Mouse (Mus musculus): ENCODE results near the gene Bcdin3d. TPM values are rescaled to one million over a fixed set of nuclear protein-coding genes. Genes with fewer than 3 reads are reported as not detected.
A peak's percentile ranks its signal among the peaks of the same experiment; 100 is the strongest.
"Not testable (repeated sequence)": the region's sequence is repeated elsewhere in the genome, so short reads cannot be mapped to it uniquely, and the experiment has no call there.

The Bcdin3d gene
- total RNA-seq, 2 experiments from 2014 or later = 3.2 to 3.4 TPM

GRCm38 (mm10) chr15:99446136-99446535 lies 28.4 kb downstream of the Bcdin3d start:
- intact Hi-C loops (cut with DNase I); DNase-seq: not testable (repeated sequence)

DNA sequence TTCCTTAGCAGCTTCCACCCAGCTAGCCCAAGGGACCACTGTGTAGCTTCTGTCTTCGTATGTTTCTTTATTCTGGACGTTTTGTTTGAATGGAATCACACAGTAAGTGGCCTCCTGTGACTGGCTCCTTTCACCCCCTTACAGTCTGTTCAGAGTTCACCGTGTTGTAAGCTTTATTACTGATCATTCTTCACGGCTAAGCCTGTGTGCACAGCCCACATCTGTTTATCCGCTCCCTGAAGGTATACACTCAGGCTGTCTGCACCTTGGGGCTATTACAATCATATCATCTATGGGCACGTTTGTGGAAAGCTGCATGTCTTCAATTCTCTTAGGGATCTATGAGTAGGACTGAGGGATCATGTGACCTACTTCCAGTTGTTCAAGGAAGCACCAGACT lies 29.0 kb downstream of the Bcdin3d start:
- intact Hi-C loops (cut with DNase I) = no loop called here
- DNase-seq = no peak

DNA sequence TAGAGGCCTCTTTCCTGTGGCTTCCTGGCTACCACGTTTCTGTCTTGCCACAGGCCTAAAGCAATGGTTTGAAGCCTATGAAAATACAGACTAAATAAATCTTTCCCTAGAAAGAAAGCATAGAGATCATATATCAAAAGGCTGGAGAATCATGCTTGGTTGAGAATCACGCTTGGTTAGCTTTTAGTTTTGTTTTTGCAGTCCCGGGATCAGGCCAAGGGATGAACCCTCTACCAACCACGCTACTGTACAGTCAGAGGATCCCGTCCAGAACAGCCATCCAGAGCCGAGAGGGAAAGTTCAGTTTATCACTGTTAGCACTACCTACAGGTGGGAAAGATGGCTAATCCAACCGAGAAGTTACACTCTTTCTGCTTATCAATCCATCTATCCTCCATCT lies 32.2 kb downstream of the Bcdin3d start:
- no peak for DNase-seq
- intact Hi-C loops (cut with DNase I) = no loop called here

DNA sequence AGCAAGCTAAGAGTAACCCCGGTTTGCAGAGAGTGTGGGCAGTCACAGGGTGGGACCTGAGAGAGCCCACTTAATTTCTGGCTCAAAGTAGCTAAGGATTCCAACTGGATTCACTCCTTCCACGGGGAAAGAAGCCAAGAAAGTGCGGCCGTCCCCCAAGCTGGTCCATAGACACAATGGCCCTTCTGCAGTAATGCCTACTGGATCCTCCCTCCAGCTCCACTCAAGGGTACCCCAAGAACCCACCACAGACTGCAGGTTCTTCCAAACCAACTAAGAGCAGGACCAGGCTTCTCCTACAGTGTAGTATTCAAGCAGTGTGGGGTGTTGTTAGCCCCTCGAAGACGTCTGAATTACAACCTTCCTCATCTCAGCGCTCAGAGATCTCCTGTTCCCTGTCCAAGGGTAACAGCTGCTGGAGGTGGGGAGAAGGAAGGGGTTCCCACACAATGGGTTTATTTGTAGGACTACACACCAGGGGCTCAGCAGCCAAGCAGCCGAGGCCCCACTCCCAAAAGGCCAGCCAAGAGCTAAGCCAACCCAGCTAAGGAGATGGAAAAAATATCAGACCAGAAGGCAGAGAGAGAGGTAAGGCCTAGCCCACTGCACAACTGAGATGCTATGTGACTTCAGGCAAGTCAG lies 33.6 kb downstream of the Bcdin3d start:
- intact Hi-C loops (cut with DNase I) = no loop called here
- no peak for DNase-seq

GRCm38 (mm10) chr15:99440112-99440815 lies 34.3 kb downstream of the Bcdin3d start:
- intact Hi-C loops (cut with DNase I) = no loop called here
- DNase-seq = peak in 1 of 2 experiments; percentile 32

- DNase-seq = no peak
- intact Hi-C loops (cut with DNase I) = no loop called here
Measured at GRCm38 (mm10) chr15:99438966-99439698, 35.4 kb downstream of the Bcdin3d start.

GRCm38 (mm10) chr15:99433913-99434312 lies 40.6 kb downstream of the Bcdin3d start:
- intact Hi-C loops (cut with DNase I) = no loop called here
- DNase-seq = no peak

GRCm38 (mm10) chr15:99433081-99433718 lies 41.3 kb downstream of the Bcdin3d start:
- intact Hi-C loops (cut with DNase I) = no loop called here
- DNase-seq = no peak

- peak in 1 of 2 experiments; percentile 31 for DNase-seq
- intact Hi-C loops (cut with DNase I) = no loop called here
Measured at GRCm38 (mm10) chr15:99431967-99432366, 42.6 kb downstream of the Bcdin3d start.

DNA sequence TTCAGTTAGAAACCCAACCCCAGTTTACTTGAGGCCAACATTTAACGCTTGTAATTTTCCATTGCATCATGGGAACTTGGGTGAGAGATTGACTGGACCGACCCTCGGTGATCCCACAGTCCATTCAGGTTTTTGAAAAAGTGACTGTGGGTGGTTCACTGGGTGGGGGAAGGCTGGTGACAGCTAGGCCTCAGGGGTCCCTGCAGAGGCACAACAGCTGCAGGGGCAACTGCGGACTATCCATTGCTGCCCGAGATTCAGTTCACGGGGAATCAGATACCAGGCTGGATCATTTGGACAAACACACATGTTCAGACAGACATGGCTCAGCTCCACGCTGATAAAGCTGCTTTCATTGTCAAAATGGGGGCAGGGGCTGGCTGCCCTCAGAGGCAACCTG lies 43.0 kb downstream of the Bcdin3d start:
- no peak for DNase-seq
- intact Hi-C loops (cut with DNase I) = no loop called here

- intact Hi-C loops (cut with DNase I) = no loop called here
- DNase-seq = no peak
Measured at GRCm38 (mm10) chr15:99431063-99431462, 43.5 kb downstream of the Bcdin3d start.

DNA sequence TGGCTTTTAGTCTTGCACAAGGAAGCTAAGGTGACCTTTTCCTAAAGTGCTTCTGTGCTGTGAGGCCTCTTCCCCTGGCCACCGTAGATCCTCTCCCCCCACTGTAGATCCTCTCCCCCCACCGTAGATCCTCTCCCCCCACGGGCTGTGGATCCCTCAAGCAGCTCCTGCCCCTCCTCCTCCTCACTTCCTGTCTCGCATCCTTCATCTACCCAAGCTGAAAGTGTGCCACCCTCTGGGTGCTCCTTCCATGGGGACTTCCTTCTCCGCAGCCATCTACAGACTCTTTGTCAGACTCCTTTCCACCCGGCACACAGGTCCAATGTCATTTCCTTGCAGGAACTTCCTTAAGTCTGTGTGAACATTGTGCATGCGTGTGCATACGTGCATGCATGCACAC lies 44.1 kb downstream of the Bcdin3d start:
- no peak for DNase-seq
- intact Hi-C loops (cut with DNase I) = no loop called here

DNA sequence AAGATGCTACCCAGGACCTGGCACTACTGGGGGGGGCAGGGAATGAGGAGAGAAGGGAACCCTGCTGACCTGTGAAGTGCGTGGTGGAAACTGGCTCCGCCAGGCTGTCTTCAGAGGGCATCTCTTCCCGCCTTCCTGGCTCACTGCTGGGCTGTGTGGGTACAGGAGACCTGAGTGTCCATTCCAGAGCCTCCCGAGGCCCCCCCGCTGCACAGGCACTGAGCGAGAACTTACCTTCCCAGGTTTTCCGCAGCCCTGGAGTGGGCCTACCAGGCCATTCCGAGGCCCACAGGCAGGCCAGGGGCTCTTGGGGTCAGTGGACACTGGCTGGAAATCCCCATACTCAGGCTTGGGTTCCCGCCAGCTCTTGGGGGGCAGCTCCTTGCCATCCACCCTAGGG lies 50.6 kb downstream of the Bcdin3d start:
- intact Hi-C loops (cut with DNase I) = no loop called here
- DNase-seq = no peak

GRCm38 (mm10) chr15:99423131-99423530 lies 51.4 kb downstream of the Bcdin3d start:
- no peak for DNase-seq
- intact Hi-C loops (cut with DNase I) = no loop called here

DNA sequence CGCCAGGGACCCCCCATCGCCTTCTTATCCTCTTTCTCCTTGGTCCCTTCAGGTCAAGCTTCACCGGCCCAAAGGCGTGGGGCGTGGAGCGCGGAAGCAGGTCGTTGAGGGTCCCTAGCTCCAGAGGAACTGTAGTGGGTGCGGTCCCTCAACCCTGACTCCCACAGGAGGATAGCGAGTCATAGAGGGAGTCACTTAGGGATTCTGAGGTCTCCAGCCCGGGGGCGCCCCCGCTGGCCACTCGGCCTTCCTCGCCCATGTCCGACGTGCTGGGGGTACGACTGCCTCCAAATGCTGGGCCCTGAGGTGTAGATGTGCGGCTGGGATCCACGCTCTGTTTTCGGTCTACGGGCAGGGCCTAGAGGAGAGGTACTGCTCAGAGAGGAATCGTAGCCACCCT lies 52.0 kb downstream of the Bcdin3d start:
- DNase-seq = no peak
- intact Hi-C loops (cut with DNase I) = no loop called here

DNA sequence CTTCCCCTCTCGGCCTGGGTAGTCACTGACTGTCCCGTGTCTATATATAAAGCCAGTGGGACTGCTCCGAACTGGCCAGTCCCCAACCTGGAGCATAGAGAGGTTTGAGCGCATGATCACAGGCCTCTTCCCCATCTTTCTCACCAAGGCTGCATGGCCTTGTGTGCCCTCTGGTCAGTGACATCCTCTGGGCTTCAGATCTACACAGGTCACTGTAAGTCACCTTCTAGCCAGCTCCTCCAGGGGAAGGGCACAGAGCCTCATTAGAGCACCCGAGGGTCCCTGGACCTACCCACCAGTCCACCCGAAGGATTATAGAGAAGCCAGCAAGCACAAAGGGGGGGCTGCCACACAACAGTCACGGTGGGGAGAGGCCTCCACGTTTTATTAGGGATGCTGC lies 52.9 kb downstream of the Bcdin3d start:
- no peak for DNase-seq
- intact Hi-C loops (cut with DNase I) = no loop called here

- DNase-seq = no peak
- intact Hi-C loops (cut with DNase I) = no loop called here
Measured at GRCm38 (mm10) chr15:99421152-99421551, 53.4 kb downstream of the Bcdin3d start.

DNA sequence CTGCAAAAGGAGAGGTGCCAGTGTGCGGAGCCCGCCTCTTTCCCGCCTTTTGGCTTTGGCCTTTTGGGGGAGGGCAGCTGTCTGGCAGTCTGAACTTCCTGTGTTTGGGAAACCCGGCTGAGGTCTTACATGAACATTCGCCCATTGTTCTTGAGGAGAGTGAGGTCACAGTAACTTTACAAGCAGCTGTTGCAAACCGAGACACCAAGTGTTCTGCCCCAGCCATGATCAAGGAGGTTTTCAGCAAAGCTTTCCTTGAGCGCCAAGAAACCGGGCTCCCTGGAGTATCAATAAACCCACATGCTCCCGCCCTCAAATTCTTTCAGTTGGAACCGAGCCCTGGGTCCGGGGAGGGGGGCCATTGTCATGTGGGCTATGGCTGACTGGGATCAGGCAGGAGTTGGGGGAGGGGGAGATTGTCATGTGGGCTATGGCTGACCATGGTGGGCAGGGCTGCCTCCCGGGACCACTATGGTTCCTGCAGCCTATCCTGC lies 54.0 kb downstream of the Bcdin3d start:
- intact Hi-C loops (cut with DNase I) = no loop called here
- peak; percentile 77 to 82 for DNase-seq

DNA sequence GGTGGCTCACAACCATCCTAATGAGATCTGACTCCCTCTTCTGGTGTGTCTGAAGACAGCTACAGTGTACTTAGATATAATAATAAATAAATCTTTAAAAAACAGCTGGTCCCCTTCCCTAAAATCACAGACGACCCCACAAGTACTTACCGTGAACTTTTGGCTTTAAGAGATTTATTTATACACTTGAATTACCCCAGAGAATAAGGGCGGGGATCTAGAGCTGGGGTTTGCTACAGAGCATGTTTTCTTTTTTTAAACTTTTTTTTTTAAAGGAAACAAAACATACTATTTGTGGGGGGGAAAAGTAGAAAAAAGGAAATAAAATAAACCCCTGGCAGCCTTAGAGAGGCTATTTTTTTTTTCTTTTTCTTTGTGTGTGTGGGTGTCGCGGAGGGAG lies 54.4 kb downstream of the Bcdin3d start:
- intact Hi-C loops (cut with DNase I) = no loop called here
- no peak for DNase-seq
